Mouse (Mus musculus): ENCODE results near the gene Tnnt2.

DNA sequence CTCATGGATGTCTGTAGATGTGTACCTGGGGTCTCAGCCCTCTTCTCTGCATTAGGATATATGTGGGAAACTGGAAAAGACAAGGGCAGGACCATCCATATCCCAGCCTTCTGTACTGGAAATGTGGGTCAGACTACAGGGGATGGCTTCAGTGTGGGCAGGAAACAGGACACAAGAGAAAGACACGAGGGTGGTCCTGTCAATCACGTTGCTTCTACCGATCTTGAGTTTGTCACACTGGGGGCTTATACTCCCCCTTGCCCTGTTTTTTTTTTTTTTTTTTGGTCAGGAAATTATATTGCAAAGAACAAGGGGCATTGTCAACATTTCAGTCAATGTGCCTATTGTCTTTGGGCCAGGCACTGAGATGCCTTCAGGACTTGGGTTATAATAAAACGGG is 2.5 kb downstream of the Tnnt2 start:
- TF ChIP-seq CTCF (IDR thresholded peaks at IDR 0.05; ENCODE audit: extremely low read depth, insufficient read depth, insufficient read length, insufficient replicate concordance) = no peak
- no peak for TF ChIP-seq POLR2A (IDR thresholded peaks at IDR 0.05; ENCODE audit: low read depth, low read length)
